Mouse (Mus musculus): ENCODE data around the gene Vmn1r210. TPM values are rescaled to one million over a fixed set of nuclear protein-coding genes. Genes with fewer than 3 reads are reported as not detected.
"Not testable (repeated sequence)": the region's sequence is repeated elsewhere in the genome, so short reads cannot be mapped to it uniquely, and the experiment has no call there.

The Vmn1r210 gene
- polyA plus RNA-seq (2016; fragmentation: Nextera tagmentation; extraction: Ambion mirVana): not detected in 2 replicates

DNA sequence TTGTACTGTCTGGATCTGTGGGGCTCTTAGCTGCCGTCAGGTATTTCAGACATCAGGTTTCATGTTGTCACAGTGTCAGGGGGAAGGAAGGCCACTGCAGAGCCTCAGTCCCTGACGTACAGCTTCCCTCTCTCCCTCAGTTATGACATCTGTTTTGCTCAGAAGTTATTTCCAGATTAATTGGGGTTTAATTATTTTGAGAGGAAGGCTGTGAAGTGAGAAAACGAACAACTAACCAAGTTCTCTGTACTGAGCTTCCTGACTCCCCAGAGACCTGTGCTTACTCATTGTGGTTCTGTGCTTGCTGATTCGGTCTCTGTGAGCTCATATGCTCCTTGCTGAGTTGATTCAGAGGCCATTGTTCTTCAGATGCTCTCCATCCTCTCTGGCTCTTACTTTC lies at the start of gene Vmn1r210:
TSS of gene Vmn1r210 (minus strand) at position 101 of the 400 bp plus-strand sequence.
- ATAC-seq (ENCODE audit: insufficient number of reproducible peaks, low FRiP score): no peak
- WGBS: 54% methylated on average over 4 of the region's 4 CpGs
- no peaks in the 10 kb centered on the region for H3K27me3 ChIP-seq (replicated peaks)
- 0 out of 2 replicates have a peak, but pooled peaks cover 4% of the 10 kb centered on the region for H3K4me1 ChIP-seq (replicated peaks)
- H3K36me3 ChIP-seq: no peaks in the 10 kb centered on the region
- no peak within 1 kb of the TSS for H3K4me3 ChIP-seq
- H3K27ac ChIP-seq (ENCODE audit: poor library complexity, severe bottlenecking): no peak within 1 kb of the TSS
- no peaks in the 10 kb centered on the region for H3K9me3 ChIP-seq (replicated peaks)
- H3K4me2 ChIP-seq: no peak within 1 kb of the TSS
- H3K9ac ChIP-seq: no peak within 1 kb of the TSS

DNA sequence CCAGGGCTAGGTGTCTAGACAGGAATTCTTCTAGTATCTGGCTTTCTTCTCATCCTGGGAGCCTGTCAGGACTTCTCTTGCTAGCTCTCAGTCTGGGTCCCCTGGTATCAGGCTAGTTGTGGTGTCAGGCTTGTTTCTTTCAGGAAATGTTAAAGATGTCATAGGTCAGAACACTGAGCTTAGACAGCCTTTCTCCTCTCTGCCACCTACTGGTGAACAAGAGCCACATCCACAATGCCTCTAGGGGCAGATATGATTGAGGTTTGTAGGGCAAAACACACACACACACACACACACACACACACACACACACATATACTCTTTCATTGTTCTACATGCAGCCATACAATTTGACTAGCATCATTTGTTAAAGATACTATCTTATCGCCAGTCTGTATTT lies 48.1 kb upstream of the Vmn1r210 start:
- H3K4me3 ChIP-seq: no peak overlapping the region
- H3K4me2 ChIP-seq: no peak overlapping the region
- no peaks in the 10 kb centered on the region for H3K4me1 ChIP-seq (replicated peaks)
- no peak overlapping the region for H3K9ac ChIP-seq
- 97% methylated on average over 1 of the region's 1 CpGs for WGBS
- H3K36me3 ChIP-seq: no peaks in the 10 kb centered on the region
- 0 out of 2 replicates have a peak, but pooled peaks cover 4% of the 10 kb centered on the region for H3K9me3 ChIP-seq (replicated peaks)
- no peak for ATAC-seq (ENCODE audit: insufficient number of reproducible peaks, low FRiP score)
- H3K27ac ChIP-seq (ENCODE audit: poor library complexity, severe bottlenecking): no peak overlapping the region
- no peaks in the 10 kb centered on the region for H3K27me3 ChIP-seq (replicated peaks)

DNA sequence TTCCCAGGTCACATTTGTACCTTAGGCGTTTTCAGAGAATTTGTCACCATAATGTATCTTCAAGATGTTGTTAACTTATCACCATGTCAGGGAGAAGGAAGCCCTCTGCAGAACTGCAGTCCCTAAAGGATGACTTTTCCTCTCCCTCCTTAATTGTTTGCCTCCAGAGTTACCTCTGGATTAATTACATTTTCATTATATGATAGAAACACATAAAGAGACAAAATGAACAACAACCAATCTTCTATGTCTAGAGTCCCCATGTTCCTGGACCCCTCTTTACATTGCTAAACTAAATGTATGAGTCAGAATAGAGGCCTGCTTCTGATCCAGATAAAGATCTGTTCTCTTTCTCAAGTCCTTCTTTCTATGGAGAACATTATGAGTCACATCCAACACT lies 26.3 kb upstream of the Vmn1r210 start, which contains the start of gene Vmn1r211:
TSS of gene Vmn1r211 (minus strand) at position 101 of the 400 bp plus-strand sequence.
- Histone ChIP-seq H3K27me3 (replicated peaks) (no peaks in the 10 kb centered on the region), H3K9me3 (replicated peaks) (no peaks in the 10 kb centered on the region; the same call in 1 of the 2 replicates), H3K4me1 (replicated peaks) (no peaks in the 10 kb centered on the region), H3K9ac (no peak within 1 kb of the TSS), H3K4me2 (no peak within 1 kb of the TSS), H3K27ac (ENCODE audit: poor library complexity, severe bottlenecking) (no peak within 1 kb of the TSS), H3K36me3 (no peaks in the 10 kb centered on the region), H3K4me3 (no peak within 1 kb of the TSS)
- 41% methylated on average over 1 of the region's 1 CpGs for WGBS
- ATAC-seq (ENCODE audit: insufficient number of reproducible peaks, low FRiP score): no peak

DNA sequence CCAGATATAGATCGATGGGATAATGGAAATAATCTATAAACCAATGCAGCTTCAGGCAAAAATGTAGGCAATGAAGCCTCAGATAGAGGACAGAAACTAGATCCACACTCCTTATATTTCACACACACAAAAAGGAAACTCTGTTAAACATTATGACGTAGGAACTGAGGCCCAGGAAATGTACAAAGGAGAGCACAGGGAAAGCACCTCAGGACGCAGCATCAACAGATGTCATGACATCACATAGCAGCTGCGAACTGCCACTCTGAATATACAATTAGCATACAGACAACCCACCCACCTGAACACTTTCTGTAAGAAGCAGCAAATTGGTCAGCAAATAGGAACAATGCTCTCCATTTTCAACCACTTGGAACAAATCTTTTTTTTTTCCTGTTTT lies 23.6 kb upstream of the Vmn1r210 start:
- H3K9ac ChIP-seq: no peak overlapping the region
- ATAC-seq (ENCODE audit: insufficient number of reproducible peaks, low FRiP score): no peak
- 70% methylated on average over 4 of the region's 4 CpGs for WGBS
- H3K27ac ChIP-seq (ENCODE audit: poor library complexity, severe bottlenecking): no peak overlapping the region
- H3K36me3 ChIP-seq: no peaks in the 10 kb centered on the region
- H3K9me3 ChIP-seq (replicated peaks): no peaks in the 10 kb centered on the region; the same call in 1 of the 2 replicates
- H3K4me1 ChIP-seq (replicated peaks): no peaks in the 10 kb centered on the region
- no peaks in the 10 kb centered on the region for H3K27me3 ChIP-seq (replicated peaks)
- H3K4me2 ChIP-seq: no peak overlapping the region
- no peak overlapping the region for H3K4me3 ChIP-seq

DNA sequence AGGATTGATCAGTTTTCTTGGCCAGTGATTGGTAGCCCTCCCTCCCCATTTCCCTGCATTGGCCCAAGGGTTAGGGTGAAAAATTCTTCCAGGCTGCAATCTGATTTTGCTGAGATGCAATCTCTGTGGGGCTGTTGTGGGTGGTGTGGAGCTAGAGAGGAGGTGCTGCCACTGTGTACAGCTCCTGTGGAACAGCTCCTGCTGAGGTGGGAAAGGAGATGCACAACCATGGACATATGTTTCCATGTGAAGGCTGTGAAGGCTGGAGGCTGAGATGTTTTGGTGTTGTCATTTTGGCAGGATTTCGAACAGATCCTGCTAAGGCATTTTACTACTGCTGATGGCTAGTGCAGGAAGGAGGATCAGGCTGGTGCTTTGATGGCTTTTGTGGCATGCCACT lies 15.7 kb upstream of the Vmn1r210 start:
- Histone ChIP-seq H3K36me3 (no peaks in the 10 kb centered on the region), H3K4me3 (no peak overlapping the region), H3K27ac (ENCODE audit: poor library complexity, severe bottlenecking) (no peak overlapping the region), H3K4me2 (no peak overlapping the region), H3K9ac (no peak overlapping the region), H3K4me1 (replicated peaks) (no peaks in the 10 kb centered on the region), H3K27me3 (replicated peaks) (no peaks in the 10 kb centered on the region), H3K9me3 (replicated peaks) (no peaks in the 10 kb centered on the region)
- 61% methylated on average over 1 of the region's 1 CpGs for WGBS
- no peak for ATAC-seq (ENCODE audit: insufficient number of reproducible peaks, low FRiP score)

DNA sequence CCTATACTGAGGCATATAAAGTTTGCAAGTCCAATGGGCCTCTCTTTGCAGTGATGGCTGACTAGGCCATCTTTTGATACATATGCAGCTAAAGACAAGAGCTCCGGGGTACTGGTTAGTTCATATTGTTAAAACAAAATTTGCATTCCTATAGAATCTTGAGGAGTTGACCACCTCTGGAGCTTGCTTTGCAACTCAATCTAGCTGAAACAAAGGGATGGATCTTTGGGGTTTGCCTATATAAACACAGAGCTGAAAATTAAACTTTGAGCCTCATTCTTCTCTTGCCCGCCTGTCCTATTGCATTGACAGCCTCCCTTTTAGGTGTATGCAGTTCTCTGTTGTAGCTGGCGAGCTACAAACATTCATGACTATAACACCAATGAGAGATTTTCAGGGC lies 13.2 kb upstream of the Vmn1r210 start:
- 74% methylated on average over 3 of the region's 3 CpGs for WGBS
- not testable (repeated sequence) for H3K4me2 ChIP-seq; H3K36me3 ChIP-seq; H3K27ac ChIP-seq (ENCODE audit: poor library complexity, severe bottlenecking); H3K4me1 ChIP-seq (replicated peaks); H3K9ac ChIP-seq; H3K4me3 ChIP-seq; H3K27me3 ChIP-seq (replicated peaks); H3K9me3 ChIP-seq (replicated peaks); ATAC-seq (ENCODE audit: insufficient number of reproducible peaks, low FRiP score)

DNA sequence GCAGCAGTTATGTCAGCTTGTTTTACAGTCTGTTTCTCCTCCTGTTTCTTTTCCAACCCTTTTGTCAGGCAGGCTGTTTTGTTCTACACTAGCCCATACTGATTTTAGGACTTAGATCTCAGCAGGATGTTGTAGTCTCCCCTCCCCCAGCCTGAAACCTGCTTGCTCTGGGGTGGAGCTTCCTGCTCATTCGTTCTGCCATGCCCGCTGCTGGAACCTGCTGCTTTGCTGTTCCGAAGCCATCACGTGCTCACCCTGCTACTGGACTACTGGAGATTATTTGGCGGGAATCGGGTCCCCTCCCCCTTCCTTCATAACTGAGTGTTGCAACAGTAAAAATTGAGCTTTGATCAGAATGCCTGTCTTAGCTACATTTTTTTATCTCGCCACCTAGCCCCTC lies 1.8 kb downstream of the Vmn1r210 start:
- WGBS: 31% methylated on average over 7 of the region's 7 CpGs
- not testable (repeated sequence) for H3K4me2 ChIP-seq; H3K27me3 ChIP-seq (replicated peaks); H3K9ac ChIP-seq; H3K4me3 ChIP-seq; H3K4me1 ChIP-seq (replicated peaks); H3K9me3 ChIP-seq (replicated peaks); H3K36me3 ChIP-seq; H3K27ac ChIP-seq (ENCODE audit: poor library complexity, severe bottlenecking); ATAC-seq (ENCODE audit: insufficient number of reproducible peaks, low FRiP score)

DNA sequence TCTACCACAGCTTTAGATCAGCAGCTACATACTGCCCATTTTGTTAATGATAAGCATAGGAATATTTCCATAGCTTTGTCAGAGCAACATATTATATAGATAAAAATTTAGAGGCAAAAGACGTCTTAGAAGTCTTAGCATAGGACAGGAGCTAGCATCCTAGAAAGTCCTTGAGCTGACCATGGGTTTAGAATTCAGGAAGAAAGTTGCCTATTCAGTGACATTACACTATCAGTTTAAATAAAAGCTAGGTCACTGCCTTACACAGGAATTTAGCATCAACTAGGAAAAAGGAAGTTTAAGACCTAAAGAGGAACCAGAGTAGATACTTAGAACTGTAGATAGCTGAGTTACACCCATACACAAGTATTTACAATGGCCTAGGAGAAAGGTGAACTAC lies 9.5 kb downstream of the Vmn1r210 start:
- WGBS: 70% methylated on average over 1 of the region's 1 CpGs
- not testable (repeated sequence) for H3K9ac ChIP-seq; ATAC-seq (ENCODE audit: insufficient number of reproducible peaks, low FRiP score); H3K27me3 ChIP-seq (replicated peaks); H3K4me2 ChIP-seq; H3K27ac ChIP-seq (ENCODE audit: poor library complexity, severe bottlenecking); H3K9me3 ChIP-seq (replicated peaks); H3K36me3 ChIP-seq; H3K4me3 ChIP-seq; H3K4me1 ChIP-seq (replicated peaks)

DNA sequence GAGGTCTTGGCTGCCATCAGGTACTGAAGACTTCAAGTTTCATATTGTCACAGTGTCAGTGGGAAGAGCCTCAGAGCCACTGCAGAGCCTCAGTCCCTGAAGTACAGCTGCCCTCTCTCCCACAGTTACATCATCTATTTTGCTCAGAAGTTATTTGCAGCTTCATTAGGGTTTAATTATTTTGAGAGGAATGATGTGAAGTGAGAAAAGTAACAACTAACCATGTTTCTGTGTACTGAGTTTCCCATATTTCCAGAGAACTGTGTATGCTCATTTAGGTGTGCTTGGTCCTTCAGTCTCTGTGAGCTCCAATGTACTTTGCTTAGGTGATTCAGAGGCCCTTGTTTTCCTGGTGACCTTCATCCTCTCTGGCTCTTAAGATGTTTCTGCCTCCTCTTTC lies 21.6 kb downstream of the Vmn1r210 start, which contains the start of gene Vmn1r209:
TSS of gene Vmn1r209 (minus strand) at position 101 of the 400 bp plus-strand sequence.
- ATAC-seq (ENCODE audit: insufficient number of reproducible peaks, low FRiP score); H3K36me3 ChIP-seq; H3K4me2 ChIP-seq; H3K9me3 ChIP-seq (replicated peaks); H3K4me3 ChIP-seq; H3K27ac ChIP-seq (ENCODE audit: poor library complexity, severe bottlenecking); H3K27me3 ChIP-seq (replicated peaks); H3K9ac ChIP-seq; H3K4me1 ChIP-seq (replicated peaks): not testable (repeated sequence)

DNA sequence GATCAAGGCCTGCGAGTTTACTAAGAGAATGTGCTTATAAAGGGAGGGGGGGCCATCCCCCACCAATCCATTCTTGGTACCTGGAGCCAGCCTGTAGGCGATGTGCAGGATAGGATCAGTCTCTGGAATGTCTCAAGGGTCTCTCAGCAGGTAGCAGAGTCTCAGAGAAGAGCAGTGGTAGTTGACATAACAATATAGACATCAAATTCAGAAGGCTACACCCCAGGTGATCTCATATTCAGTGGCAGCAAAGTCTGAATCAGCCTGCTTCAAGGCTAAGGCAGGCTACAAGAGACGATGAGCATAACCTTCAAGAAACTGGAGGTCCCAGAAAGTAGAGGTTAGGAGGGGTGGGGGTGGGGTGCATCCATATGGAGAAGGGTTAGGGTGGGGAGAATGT lies 43.1 kb downstream of the Vmn1r210 start:
- not testable (repeated sequence) for H3K4me3 ChIP-seq; ATAC-seq (ENCODE audit: insufficient number of reproducible peaks, low FRiP score); H3K36me3 ChIP-seq; H3K9ac ChIP-seq; H3K4me2 ChIP-seq; H3K4me1 ChIP-seq (replicated peaks); H3K27me3 ChIP-seq (replicated peaks); H3K9me3 ChIP-seq (replicated peaks); H3K27ac ChIP-seq (ENCODE audit: poor library complexity, severe bottlenecking)
- 76% methylated on average over 3 of the region's 3 CpGs for whole genome bisulfite sequencing

DNA sequence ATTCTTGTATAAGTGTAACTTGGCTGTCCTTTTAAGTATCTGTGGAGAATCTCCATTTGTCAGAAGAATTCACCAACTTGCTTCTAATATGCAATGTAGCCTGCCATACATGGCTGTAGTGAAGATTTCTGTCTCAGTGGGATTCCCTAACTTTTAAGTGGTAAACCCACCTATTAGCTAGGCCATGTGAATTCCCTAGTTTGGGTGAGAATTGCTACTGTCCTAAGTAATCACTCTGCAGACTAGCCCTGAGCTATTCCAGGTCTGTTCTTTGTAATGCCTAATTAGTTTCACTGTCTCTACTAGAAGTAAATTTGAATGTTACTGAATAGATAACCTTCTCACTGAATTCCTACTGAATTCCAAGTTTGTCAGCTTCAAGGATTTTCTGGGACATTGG lies 47.0 kb downstream of the Vmn1r210 start:
- not testable (repeated sequence) for H3K9ac ChIP-seq; H3K27me3 ChIP-seq (replicated peaks); H3K4me2 ChIP-seq; ATAC-seq (ENCODE audit: insufficient number of reproducible peaks, low FRiP score); H3K9me3 ChIP-seq (replicated peaks); H3K4me1 ChIP-seq (replicated peaks); H3K4me3 ChIP-seq; H3K27ac ChIP-seq (ENCODE audit: poor library complexity, severe bottlenecking); H3K36me3 ChIP-seq

DNA sequence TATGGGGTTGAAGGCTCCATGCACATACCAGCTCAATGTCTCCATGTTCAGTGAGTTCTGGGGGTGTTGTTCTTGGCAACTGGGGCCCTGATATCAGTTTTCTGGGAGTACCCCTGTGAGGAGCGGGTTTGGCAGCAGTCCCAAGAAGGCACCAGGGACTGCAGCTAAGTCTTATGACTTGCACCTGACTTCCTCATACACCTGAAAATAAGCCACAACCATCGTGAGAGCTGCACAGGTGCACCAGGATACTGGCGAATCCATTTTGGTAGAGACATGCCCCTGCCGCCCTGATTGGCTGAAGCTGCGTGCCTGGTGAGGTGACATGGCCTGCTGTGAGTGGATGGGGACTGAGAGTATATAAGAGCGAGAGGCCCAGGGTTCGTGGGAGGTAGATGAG lies 53.8 kb downstream of the Vmn1r210 start, which contains the start of gene Vmn1r208:
TSS of gene Vmn1r208 (minus strand) at position 101 of the 400 bp plus-strand sequence.
- H3K4me1 ChIP-seq (replicated peaks): not testable (repeated sequence)

More for the DNA sequence above, 53.8 kb downstream of the Vmn1r210 start, which contains the start of gene Vmn1r208:
- not testable (repeated sequence) for H3K36me3 ChIP-seq; H3K27me3 ChIP-seq (replicated peaks); H3K9me3 ChIP-seq (replicated peaks); H3K9ac ChIP-seq; H3K27ac ChIP-seq (ENCODE audit: poor library complexity, severe bottlenecking); H3K4me2 ChIP-seq; ATAC-seq (ENCODE audit: insufficient number of reproducible peaks, low FRiP score); H3K4me3 ChIP-seq
- WGBS: no CpG with 5 or more reads among the region's 7 CpGs
